ENCODE assay signal across 8 mouse cellular contexts in the genomic region with DNA sequence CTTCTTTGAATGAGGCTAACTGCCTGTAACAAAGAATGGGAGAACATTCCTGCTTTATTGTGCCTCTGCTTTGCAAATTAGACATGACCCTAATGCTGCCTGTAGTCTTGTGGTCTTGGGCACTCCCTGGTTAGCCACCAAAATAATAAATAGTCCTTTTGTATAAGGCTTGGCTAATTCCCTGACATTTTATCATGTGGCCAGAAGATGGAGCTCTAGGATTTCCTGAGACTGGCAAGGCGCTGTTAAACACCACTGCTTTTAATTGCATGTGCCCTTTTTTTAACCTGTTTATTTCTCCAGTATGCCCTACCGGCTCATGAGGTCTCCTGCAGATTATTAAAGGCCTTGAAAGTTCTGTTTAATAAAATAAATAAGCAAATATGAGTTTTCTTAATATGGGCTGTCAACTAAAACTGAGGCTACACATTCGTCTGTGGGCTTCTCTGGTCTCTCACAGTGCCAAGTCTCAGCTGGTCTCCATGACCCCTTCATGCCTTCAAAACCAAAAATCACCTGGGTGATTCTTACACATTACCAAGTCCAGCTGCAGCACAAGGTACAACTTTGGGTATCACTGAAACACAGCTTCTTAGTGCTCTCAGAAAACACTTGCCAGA. TPM values are rescaled to one million over a fixed set of nuclear protein-coding genes. Genes with fewer than 3 reads are reported as not detected.
DNase-seq lines count a peak whose midpoint lies in the region; ATAC-seq and TF ChIP-seq lines count a peak whose summit lies in the region.

No protein-coding gene starts in this region.

- no peak overlapping the region for H3K4me2 ChIP-seq in neural tube, embryonic 14.5 days (ENCODE audit: low read depth, low read length)

- peak; percentile 34; the same call in 1 of the 2 replicates for ATAC-seq in G1E (ENCODE audit: extremely low read depth, insufficient number of reproducible peaks, low FRiP score, poor library complexity, severe bottlenecking)
- peak; percentile 85 for ATAC-seq in neural tube, embryonic 14.5 days (ENCODE audit: low read depth)

- no peaks in the 10 kb centered on the region for H3K27me3 ChIP-seq in G1E (ENCODE audit: insufficient read depth, low read length)
- no peaks in the 10 kb centered on the region for H3K27me3 ChIP-seq in neural tube, embryonic 14.5 days (ENCODE audit: control insufficient read depth, insufficient read depth, low read length)

- 27% methylated on average over 3 of the region's 3 CpGs for WGBS in neural tube, embryonic 14.5 days

- intact Hi-C loops in left cerebral cortex, postnatal 10 days (cut with DNase I) = no loop called here

- TF ChIP-seq CTCF in G1E (IDR thresholded peaks at IDR 0.05; ENCODE audit: low read depth, low read length) = peak; percentile 8; the same call in 1 of the 2 replicates

- H3K36me3 ChIP-seq in G1E (replicated peaks) = no peaks in the 10 kb centered on the region
- H3K36me3 ChIP-seq in neural tube, embryonic 14.5 days (ENCODE audit: control insufficient read depth, insufficient read depth, low read length) = no peaks in the 10 kb centered on the region

- H3K27ac ChIP-seq in neural tube, embryonic 14.5 days (ENCODE audit: low read depth, low read length) = no peak overlapping the region

- H3K9ac ChIP-seq in neural tube, embryonic 14.5 days (replicated peaks; ENCODE audit: low read depth, low read length) = no peak overlapping the region

- H3K4me3 ChIP-seq in G1E (ENCODE audit: low read depth, low read length) = no peak overlapping the region
- no peak overlapping the region for H3K4me3 ChIP-seq in neural tube, embryonic 14.5 days (ENCODE audit: low read depth, low read length)

- no peaks in the 10 kb centered on the region for H3K4me1 ChIP-seq in G1E (ENCODE audit: insufficient read depth, low read depth, low read length)
- no peaks in the 10 kb centered on the region for H3K4me1 ChIP-seq in neural tube, embryonic 14.5 days (ENCODE audit: control insufficient read depth, insufficient read depth, low read length)

- H3K9me3 ChIP-seq in G1E (replicated peaks) = no peaks in the 10 kb centered on the region
- no peaks in the 10 kb centered on the region for H3K9me3 ChIP-seq in neural tube, embryonic 14.5 days (ENCODE audit: control insufficient read depth, low read length)

- DNase-seq in kidney, adult 9 months = peak; percentile 38
- no peak for DNase-seq in kidney, adult 11 months
- DNase-seq in G1E (ENCODE audit: low spot score) = no peak
- peak; percentile 51 to 64 for DNase-seq in cerebellum, postnatal 10 days
- DNase-seq in heart, postnatal 4 days = peak; percentile 11
- peak; percentile 22 to 24 for DNase-seq in left cerebral cortex, postnatal 10 days (ENCODE audit: extremely low spot score in 1 of 2, low spot score in 2 of 2)
- no peak for DNase-seq in urinary bladder, postnatal 14 days (ENCODE audit: low spot score)

RNA-seq across cellular contexts. Expression of gene Golim4, which starts 51.9 kb away (rescaled TPM):
- 12.6 and 13.8 TPM in 2 replicates for total RNA-seq in G1E (2014; fragmentation: Nextera tagmentation)
- total RNA-seq in G1E (2017) = 4.3 and 4.4 TPM in 2 replicates
- polyA plus RNA-seq in G1E (2012) = 5.1 and 9.0 TPM in 2 replicates
- total RNA-seq in heart, postnatal 4 days (2021) = 10 to 100 TPM; 39.7 to 40.6 TPM
- 10 to 100 TPM; 14.2 to 14.8 TPM for total RNA-seq in left cerebral cortex, postnatal 10 days (2021)
- polyA plus RNA-seq in neural tube, embryonic 14.5 days (2014; fragmentation: Nextera tagmentation; extraction: Ambion mirVana) = 18.5 and 27.8 TPM in 2 replicates

Comparison
In these comparisons a context has a peak if more than half of its experiments do, and no peak if none do; other contexts are left out.
1. DNase-seq: peak in kidney, adult 9 months (single experiment), cerebellum, postnatal 10 days (2 of 2), heart, postnatal 4 days (single experiment) and left cerebral cortex, postnatal 10 days (2 of 2); none in kidney, adult 11 months (single experiment), G1E (single experiment) and urinary bladder, postnatal 14 days (single experiment).